Mouse (Mus musculus): ENCODE measurements at regions not wholly inside any gene's neighbourhood (a gene's known extent, or its start where the extent isn't known, plus 50 kb on each side); places are given as distances from the start of the nearest gene placed in this dataset.

- no peak for TF ChIP-seq POLR2A (IDR thresholded peaks at IDR 0.05; ENCODE audit: borderline replicate concordance, extremely low read depth, low read depth, low read length)
- TF ChIP-seq CTCF (IDR thresholded peaks at IDR 0.05; ENCODE audit: insufficient read depth, low read length) = no peak
These were observed 72.8 kb upstream of the Ldb2 start for GRCm38 (mm10) chr5:44872243-44872642.

All from lung, adult 2 months (tissue).